Mouse (Mus musculus) erythroblast, embryonic 14.5 days (primary cell): ENCODE results near the gene Nav2.

Experiments used
- GATA1 ChIP-seq: IDR thresholded peaks from 2 replicates; pipeline ENCODE4 v1.6.1; 2012; ENCODE audit warnings: low read length, inconsistent platforms, mixed read lengths
- TAL1 ChIP-seq: IDR thresholded peaks from 3 replicates; pipeline ENCODE4 v1.6.1; 2012; ENCODE audit warnings: low read length, inconsistent platforms, mixed read lengths

- TF ChIP-seq TAL1 = no peak
- TF ChIP-seq GATA1 = no peak
These were observed 434.6 kb downstream of the Nav2 start for GRCm38 (mm10) chr7:49343081-49343600.
